Mouse (Mus musculus) heart, postnatal 0 days (tissue): ENCODE results near the gene Aktip.

Source experiments
- CTCF ChIP-seq: IDR thresholded peaks from 2 replicates; pipeline ENCODE4 v1.5.1; 2016; ENCODE audit warnings: antibody characterized with exemption, control low read depth, low read depth
- EP300 ChIP-seq: IDR thresholded peaks from 2 replicates; pipeline ENCODE4 v1.6.1; 2016; ENCODE audit warnings: antibody characterized with exemption, low read depth

GRCm38 (mm10) chr8:91159959-91160800 lies 39.6 kb downstream of the Aktip start:
- TF ChIP-seq EP300 (no peak), CTCF (no peak)
